Mouse (Mus musculus): Measurements from ENCODE around the gene Nedd8.

DNA sequence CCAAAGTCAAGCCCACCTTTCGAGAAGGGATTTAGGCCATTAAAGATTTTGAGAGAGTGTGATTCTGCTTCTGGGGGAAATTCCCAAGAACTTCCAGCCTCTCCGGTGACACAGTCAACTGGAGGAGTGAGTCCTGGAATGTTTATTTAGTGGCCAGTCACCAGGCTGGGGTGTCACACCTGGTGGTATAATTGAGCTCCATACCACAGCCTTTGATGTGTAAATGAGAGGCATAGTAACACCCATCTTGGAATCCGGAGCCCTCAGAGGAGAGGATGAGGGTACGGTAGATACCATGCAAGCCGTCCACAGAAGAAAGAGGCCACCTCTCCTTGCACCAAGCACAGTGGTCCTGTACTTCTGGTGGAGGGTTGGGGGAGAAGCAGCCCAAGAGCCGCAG is 30.8 kb upstream of the Nedd8 start:
- no peak for TF ChIP-seq CTCF (IDR thresholded peaks at IDR 0.05; ENCODE audit: low read depth)
- no peak for TF ChIP-seq EP300 (IDR thresholded peaks at IDR 0.05; ENCODE audit: low read depth)

Data from liver, postnatal 0 days (tissue).